Mouse (Mus musculus) adrenal gland, postnatal 14 days (tissue): Measurements from ENCODE around the gene Cyp2b10. TPM values are rescaled to one million over a fixed set of nuclear protein-coding genes. Genes with fewer than 3 reads are reported as not detected.
"Not testable (repeated sequence)": the region's sequence is repeated elsewhere in the genome, so short reads cannot be mapped to it uniquely, and the experiment has no call there.

ENCODE experiments used
- DNase-seq: peaks from one replicate; pipeline ENCODE4 v3.0.0; 2021; ENCODE audit warnings: mixed read lengths
- long read RNA-seq, 2 experiments: library from polyadenylated mRNA; stranded (forward); transcript quantifications; one replicate each; pipeline ENCODE4 v2.0.0; 2021
- total RNA-seq: library from RNA; stranded (reverse); gene quantifications from 2 replicates; pipeline ENCODE4 v1.2.3, GENCODE M21; 2021

Cyp2b10 gene
- total RNA-seq, result 13.5 and 55.9 TPM in 2 replicates
- long read RNA-seq, experiment 1, transcript Cyp2b10-202 (9 exons, 1,916 nt), result major isoform, 40 of 43 reads
- long read RNA-seq, experiment 1, partial matches to known transcripts, result 3 of 43 reads
- long read RNA-seq, experiment 1, other reads (novel, unspliced or antisense), result 0 of 43 reads
- long read RNA-seq, experiment 2, transcript Cyp2b10-202 (9 exons, 1,916 nt), result major isoform, 14 of 15 reads
- long read RNA-seq, experiment 2, partial matches to known transcripts, result 1 of 15 reads
- long read RNA-seq, experiment 2, other reads (novel, unspliced or antisense), result 0 of 15 reads

DNA sequence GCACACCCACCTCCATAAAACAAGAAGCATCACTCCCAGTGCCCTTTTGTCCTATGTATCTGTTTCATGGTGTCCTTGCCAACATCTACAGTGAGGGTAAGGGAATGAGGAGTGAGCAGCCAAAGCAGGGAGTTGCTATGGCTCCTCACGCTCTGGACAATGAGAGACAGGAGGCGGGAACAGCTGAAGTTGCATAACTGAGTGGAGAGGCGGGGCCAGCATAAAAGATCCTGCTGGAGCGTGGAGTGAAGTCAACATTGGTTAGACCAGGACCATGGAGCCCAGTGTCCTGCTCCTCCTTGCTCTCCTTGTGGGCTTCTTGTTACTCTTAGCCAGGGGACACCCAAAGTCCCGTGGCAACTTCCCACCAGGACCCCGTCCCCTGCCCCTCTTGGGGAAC, at the start of gene Cyp2b10:
TSS of gene Cyp2b10 (plus strand) at position 210 of the 400 bp plus-strand sequence.
- peak; percentile 22 for DNase-seq

DNA sequence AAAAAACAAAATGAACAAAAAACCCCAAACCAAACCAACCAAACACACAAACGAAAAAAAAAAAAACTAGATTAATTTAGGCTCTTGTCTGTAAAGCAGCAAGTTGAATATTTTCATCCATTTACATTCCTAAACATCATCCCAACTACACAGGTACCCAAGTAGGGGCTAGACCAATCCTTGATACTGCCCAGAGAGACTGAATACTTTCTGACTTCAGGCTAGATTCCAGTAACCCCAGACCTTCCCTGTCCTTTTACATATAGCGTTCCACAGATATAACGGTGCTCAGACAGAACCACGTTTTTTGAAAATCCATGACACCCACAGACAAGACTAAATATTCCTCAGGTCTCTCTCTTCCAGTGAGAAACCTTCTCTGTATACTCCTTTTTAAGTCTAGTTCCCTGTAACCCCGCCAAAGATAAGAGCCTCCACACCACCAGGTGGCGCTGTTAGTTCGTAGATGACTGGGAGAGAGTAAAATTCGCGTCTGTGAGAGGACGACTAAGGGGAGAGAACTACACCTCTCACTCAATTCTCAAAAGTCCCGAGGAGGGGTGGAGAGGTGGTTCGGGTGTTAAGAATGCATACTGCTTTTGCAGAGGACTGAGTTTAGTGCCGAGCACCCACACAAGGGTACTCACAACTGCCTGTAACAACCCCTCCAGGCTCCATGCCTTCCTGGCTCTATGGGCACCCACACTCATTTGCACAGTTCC, 49.5 kb upstream of the Cyp2b10 start:
- peak; percentile 95 for DNase-seq

- DNase-seq, result peak; percentile 35
Measured at GRCm38 (mm10) chr7:25848444-25848812, 49.0 kb upstream of the Cyp2b10 start.

DNA sequence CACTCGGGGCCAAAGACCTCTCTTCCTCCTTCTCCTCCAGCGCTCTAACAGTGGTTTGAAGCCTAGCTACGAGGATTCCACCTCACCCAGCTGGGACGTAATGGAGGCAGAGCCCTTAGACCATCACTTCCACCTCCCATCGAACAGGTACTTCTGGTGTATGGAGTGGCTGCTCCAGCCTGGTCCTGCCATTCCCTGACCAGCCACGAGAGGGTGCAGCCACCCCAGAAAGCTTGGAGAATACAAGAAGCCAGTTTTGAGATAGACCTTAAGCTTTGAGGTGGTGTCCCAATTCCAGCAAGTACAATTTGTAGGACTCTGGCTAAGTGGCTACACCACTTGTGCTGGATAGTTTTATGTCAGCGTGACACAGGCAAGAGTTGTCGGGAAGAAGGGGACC, 42.3 kb upstream of the Cyp2b10 start:
- DNase-seq, result peak; percentile 78

DNA sequence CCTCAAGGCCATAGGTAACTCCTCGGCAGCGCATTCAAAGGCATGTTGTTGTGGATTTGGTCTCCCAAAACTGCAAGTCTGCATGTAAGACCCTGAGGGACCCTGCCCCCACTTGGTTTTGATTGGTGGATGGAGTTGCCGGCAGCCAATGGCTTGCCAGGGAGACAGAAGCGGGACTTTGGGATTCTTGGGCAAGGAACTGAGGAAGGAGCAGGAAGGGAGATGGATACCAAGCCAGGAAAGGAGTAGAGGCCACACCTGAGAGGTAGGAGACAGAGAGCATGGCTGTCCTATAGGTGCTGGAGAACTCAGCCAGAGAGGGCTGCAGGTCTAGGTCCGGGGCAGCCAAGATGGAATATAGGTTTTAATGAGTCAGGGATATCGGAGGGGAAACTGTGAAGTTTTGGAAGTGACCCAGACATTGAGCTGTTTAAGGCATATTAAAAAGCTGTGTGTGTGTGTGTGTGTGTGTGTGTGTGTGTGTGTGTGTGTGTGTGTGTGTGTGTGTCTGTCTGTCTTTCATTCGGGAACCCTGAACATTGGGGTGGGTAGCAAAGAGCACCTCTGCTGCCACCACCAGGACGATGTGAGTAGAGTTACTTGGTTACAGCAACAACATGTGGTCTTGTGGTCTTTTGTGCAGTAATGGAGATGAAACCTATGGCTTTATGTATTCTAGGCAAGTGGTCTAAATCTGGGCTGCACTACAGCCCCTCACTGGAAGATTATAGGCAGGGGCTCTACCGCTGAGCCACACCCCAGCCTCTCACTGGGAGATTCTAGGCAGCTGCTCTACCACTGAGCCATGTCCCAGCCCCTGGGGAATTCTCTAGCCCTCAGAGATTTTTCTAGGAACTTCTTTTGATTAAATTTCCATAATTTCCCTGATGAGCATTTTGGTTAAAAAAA, 37.2 kb upstream of the Cyp2b10 start:
- no peak for DNase-seq

DNA sequence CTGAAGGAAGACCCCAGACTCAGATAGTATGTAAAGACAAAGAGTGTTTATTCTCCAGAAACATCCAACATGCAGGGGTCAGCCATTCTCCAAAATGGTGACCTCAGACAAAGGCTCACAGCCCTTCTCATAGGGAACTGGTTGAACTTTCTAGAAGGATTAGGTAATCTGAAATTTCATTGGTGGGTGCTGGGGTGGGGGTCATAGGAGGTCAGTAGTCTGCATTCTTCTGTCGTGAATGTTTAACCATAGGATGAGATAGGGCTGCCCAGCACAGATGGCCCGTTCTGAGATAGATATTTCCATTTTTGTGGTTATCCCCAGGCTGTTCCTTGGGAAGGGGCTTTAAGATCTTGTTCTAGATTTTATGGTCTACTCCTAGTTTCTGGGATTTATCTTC, 35.1 kb upstream of the Cyp2b10 start:
- no peak for DNase-seq

GRCm38 (mm10) chr7:25863756-25864155, 33.7 kb upstream of the Cyp2b10 start:
- DNase-seq, result peak; percentile 45

DNA sequence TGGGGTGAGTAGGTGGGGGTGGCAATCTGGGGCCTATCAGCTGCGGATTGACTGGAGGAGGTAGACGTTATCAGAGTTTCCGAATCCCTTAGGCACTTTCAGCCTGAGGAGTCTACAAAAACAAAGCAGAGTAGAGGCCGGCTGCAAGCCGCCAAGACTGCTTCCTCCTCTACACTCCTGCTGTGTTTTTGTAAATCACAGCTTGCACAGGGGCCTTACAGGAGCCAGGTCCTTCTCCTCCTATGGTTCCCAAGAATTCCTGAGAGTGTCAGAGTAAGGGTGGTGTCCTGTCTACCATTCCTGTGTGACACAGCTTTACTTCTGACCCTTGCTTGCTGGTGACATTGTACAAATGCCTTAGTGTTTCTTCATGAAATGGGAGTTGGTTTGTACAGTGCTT, 32.6 kb upstream of the Cyp2b10 start:
- no peak for DNase-seq

GRCm38 (mm10) chr7:25869789-25870188, 27.6 kb upstream of the Cyp2b10 start:
- no peak for DNase-seq

DNA sequence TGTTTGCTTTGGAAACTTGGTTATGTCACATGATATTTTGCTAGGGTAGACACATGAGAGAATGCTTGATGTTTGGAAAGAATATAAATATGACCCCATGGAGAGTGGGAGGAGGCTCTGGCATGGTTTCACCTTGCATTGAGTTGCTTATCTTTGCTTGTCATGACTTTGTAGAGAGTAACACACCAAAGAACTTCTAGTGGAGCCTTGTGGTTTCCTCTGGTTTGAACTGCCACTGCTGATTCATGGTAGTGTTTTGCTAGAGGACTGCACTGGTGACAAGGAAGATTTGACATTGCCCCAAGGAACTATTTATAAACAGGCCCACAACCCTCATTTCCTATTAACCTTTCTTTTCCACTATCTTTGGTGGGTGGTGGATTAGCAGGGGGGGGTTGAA, 24.8 kb upstream of the Cyp2b10 start:
- no peak for DNase-seq

DNA sequence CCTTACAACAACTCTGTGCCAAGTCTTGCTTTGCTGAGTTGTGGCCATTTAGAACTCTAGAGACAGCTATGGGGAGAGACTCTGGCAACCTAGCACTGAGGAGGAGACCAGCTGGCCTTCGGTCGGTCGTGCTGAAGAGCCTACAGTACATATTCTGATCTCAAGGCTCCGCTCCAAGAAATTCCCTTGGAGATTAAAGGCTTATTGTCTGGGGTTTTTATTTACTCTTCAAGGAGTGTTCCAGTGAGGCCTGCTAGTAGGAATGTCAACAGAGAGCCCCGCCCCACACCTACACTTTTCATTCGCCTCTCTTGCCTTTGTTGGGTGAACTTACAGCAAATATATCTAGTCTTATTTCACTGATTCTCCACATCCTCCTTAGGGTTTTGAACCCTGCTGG, 18.7 kb upstream of the Cyp2b10 start:
- DNase-seq, result no peak

- DNase-seq, result not testable (repeated sequence)
Measured at GRCm38 (mm10) chr7:25880721-25881120, 16.7 kb upstream of the Cyp2b10 start.

GRCm38 (mm10) chr7:25884272-25884671, 13.1 kb upstream of the Cyp2b10 start:
- DNase-seq, result no peak

DNA sequence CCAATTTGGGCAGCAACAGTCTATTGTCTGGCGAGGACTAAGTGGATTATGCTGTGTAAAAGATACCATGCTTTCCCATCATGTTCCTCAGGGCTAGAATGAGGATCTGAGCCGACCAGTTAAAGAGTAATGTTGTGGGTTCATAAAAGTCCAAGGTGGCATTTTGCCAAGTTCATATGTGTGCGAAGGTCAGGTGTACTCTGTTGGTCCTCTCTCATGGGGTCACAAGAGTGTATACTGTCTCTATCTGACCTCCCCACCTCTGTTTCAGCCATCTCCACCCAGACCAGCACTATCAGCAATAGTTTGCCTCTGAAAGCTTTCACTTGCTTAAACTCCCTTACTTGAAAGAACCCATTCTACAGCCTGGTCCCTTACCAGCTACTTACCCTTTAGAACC, 9.7 kb upstream of the Cyp2b10 start:
- DNase-seq, result no peak

DNA sequence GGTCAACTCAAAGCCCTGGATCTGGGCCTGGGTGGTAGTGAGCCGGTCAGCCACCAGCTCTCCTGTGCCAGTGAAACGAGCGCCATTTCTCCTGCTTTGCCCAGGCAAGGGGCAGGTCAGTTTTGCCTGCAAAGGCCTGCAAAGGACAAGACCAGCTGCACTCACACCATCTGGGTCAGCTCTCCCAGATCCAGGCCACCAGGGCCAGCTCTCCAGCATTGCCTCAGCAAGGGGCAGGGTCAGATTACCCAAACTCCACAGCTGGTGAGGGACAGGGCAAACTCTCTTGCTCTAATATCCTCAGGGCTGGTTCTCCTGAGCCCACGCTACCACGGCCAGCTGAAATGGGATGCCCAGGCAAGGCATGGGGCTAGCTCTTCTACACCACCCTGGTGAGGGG, 4.3 kb upstream of the Cyp2b10 start:
- DNase-seq, result peak; percentile 18

GRCm38 (mm10) chr7:25895162-25895561, 2.3 kb upstream of the Cyp2b10 start:
- DNase-seq, result peak; percentile 75

- DNase-seq, result no peak
Measured at GRCm38 (mm10) chr7:25898064-25898463, 644 bp downstream of the Cyp2b10 start.

GRCm38 (mm10) chr7:25902061-25902690, 4.8 kb downstream of the Cyp2b10 start:
- no peak for DNase-seq

DNA sequence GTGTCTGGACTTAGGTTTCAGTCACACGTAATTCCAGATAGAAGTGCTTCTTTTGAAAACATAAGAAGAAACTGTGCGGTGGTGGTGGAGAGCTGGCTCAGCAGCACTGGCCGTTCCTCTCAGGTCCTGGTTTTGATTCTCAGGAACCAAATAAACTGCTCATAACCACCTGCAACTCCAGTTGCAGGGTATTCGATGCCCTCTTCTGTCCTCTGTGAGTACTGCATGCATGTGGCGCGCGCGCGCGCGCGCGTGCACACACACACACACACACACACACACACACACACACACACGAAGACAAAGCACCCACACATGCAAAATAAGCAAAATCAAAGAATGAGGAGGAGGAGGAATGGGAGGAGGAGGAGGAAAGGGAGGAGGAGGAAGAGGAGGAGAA, 5.7 kb downstream of the Cyp2b10 start:
- DNase-seq, result peak; percentile 8

DNA sequence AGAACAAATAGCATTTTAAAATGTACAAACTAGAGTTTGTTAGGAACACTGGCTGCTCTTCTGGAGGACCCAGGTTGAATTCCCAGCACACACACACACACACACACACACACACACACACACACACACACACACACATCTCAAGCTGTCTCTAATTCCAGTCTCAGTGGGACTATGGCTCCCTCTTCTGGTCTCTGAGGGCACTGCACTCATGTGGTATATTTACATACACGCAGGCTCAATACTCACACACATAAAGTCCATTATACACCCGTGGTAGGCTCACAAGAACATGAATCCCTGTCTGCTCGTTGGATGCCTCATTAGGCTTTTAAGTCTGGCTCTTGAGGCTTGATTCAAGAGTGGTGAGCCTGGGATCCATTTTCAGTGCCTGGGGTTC, 6.6 kb downstream of the Cyp2b10 start:
- DNase-seq, result peak; percentile 41

GRCm38 (mm10) chr7:25904489-25904888, 7.1 kb downstream of the Cyp2b10 start:
- DNase-seq, result no peak

DNA sequence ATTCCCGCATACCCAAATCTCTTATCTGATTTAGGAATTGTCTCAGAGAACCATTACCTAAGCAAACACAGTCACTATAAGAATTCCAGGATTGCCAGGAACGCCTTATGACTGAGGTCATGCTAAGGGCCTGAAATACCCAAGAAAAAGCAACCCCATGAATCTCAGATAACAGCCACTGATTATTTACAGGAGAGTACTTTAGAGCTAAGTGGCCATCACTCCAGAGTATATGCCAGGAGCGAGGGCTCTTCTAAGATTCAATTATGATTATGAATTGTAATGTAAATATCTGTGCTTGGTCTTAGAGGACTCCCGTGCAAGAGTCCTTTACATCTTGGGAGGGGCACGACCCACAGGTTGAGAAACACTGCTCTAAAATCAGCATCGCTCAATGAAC, 10.0 kb downstream of the Cyp2b10 start:
- no peak for DNase-seq
